Mouse (Mus musculus): ENCODE measurements around the gene Dnajc16. TPM values are rescaled to one million over a fixed set of nuclear protein-coding genes. Genes with fewer than 3 reads are reported as not detected.

Gene Dnajc16
- total and polyA plus RNA-seq, 3 experiments = 3.2 to 6.8 TPM; not detected in 1

DNA sequence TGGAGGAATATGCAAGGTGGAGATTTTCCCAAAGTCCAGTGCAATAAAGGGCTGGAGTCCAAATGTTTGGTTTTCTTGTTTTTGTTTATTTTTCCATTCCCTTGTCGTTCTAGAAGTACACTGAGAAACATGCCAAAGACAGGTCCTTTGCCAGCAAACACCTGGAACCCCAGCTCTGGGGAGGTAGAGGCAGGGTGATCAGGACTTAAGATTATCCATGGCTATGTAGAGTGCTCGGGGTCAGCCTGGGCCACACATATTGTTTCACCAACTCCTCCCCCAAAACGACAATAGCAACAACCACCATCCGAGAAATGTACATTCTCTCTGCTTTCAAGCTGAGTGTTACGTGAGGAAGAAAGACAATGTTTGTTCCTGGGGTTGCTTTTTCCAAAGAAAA is 35.3 kb upstream of the Dnajc16 start, which contains the start of gene Cela2a:
Gene Cela2a (minus strand): TSS at position 101 of the 400 bp plus-strand sequence.
- Histone ChIP-seq H3K27ac (ENCODE audit: control insufficient read depth, low read depth, low read length) (no peak within 1 kb of the TSS), H3K36me3 (ENCODE audit: control insufficient read depth in 1 of 2, insufficient read depth in 2 of 2, low read length in 2 of 2) (no peaks in the 10 kb centered on the region), H3K4me3 (ENCODE audit: control insufficient read depth in 1 of 2, insufficient read depth in 1 of 2, low read depth in 2 of 2, low read length in 2 of 2) (no peak within 1 kb of the TSS), H3K9me3 (replicated peaks; ENCODE audit: insufficient read depth, low read length) (no peaks in the 10 kb centered on the region), H3K79me2 (ENCODE audit: control insufficient read depth, insufficient read depth, low read length, poor library complexity) (no peaks in the 10 kb centered on the region), H3K9ac (ENCODE audit: control insufficient read depth, low read depth, low read length, poor library complexity, severe bottlenecking) (no peak within 1 kb of the TSS), H3K4me1 (ENCODE audit: control insufficient read depth in 1 of 2, insufficient read depth in 2 of 2, low read length in 2 of 2) (no peaks in the 10 kb centered on the region), H3K27me3 (ENCODE audit: control insufficient read depth in 1 of 2, insufficient read depth in 2 of 2, low read length in 2 of 2) (no peaks in the 10 kb centered on the region)
- DNase-seq (ENCODE audit: low read depth, low spot score) = no peak
- TF ChIP-seq SMC3 (IDR thresholded peaks at IDR 0.05; ENCODE audit: low read depth, low read length) (no peak), MAZ (IDR thresholded peaks at IDR 0.05; ENCODE audit: low read depth, low read length) (no peak), ZNF384 (IDR thresholded peaks at IDR 0.05; ENCODE audit: low read depth, low read length) (no peak), GATA1 (IDR thresholded peaks at IDR 0.05; ENCODE audit: low read depth, low read length) (no peak), EP300 (IDR thresholded peaks at IDR 0.05; ENCODE audit: low read depth in 1 of 2, low read length in 2 of 2) (no peak)

DNA sequence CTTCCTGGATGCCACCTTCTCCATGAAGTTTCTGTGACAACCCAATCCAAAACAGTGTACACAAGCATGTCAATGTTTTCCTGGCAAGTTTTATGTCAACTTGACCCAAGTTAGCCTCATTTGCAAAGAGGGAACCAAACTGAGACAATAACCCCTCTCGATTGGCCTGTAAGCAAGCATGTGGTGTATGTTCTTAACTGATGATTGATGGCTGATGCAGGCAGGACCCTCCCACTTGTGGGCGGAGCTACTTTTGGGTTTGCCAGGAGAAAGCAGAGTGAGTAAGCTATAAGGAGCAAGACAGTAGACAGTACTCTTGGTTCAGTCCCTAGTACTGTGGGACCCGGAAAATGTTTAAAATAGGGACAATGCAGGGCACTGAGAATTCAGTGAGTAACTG is 32.2 kb upstream of the Dnajc16 start:
- Histone ChIP-seq H3K79me2 (ENCODE audit: control insufficient read depth, insufficient read depth, low read length, poor library complexity) (no peaks in the 10 kb centered on the region), H3K4me3 (ENCODE audit: control insufficient read depth in 1 of 2, insufficient read depth in 1 of 2, low read depth in 2 of 2, low read length in 2 of 2) (no peak overlapping the region), H3K27me3 (ENCODE audit: control insufficient read depth in 1 of 2, insufficient read depth in 2 of 2, low read length in 2 of 2) (no peaks in the 10 kb centered on the region), H3K36me3 (ENCODE audit: control insufficient read depth in 1 of 2, insufficient read depth in 2 of 2, low read length in 2 of 2) (no peaks in the 10 kb centered on the region), H3K4me1 (ENCODE audit: control insufficient read depth in 1 of 2, insufficient read depth in 2 of 2, low read length in 2 of 2) (no peaks in the 10 kb centered on the region), H3K27ac (ENCODE audit: control insufficient read depth, low read depth, low read length) (no peak overlapping the region), H3K9ac (ENCODE audit: control insufficient read depth, low read depth, low read length, poor library complexity, severe bottlenecking) (no peak overlapping the region), H3K9me3 (replicated peaks; ENCODE audit: insufficient read depth, low read length) (no peaks in the 10 kb centered on the region)
- DNase-seq (ENCODE audit: low read depth, low spot score) = peak; percentile 33
- TF ChIP-seq BHLHE40 (IDR thresholded peaks at IDR 0.05; ENCODE audit: borderline replicate concordance, low read depth, low read length) (no peak), ZNF384 (IDR thresholded peaks at IDR 0.05; ENCODE audit: low read depth, low read length) (no peak), SIN3A (IDR thresholded peaks at IDR 0.05; ENCODE audit: low read length) (no peak), USF2 (IDR thresholded peaks at IDR 0.05; ENCODE audit: borderline replicate concordance in 1 of 2, insufficient read depth in 1 of 2, low read depth in 1 of 2, low read length in 2 of 2) (no peak), MEF2A (IDR thresholded peaks at IDR 0.05; ENCODE audit: extremely low read depth, insufficient replicate concordance, low read depth, low read length, poor library complexity, severe bottlenecking) (no peak), ELF1 (IDR thresholded peaks at IDR 0.05; ENCODE audit: low read depth, low read length) (no peak), RCOR1 (IDR thresholded peaks at IDR 0.05; ENCODE audit: low read depth, low read length) (no peak), TCF12 (IDR thresholded peaks at IDR 0.05; ENCODE audit: low read depth, low read length) (no peak), CHD1 (IDR thresholded peaks at IDR 0.05; ENCODE audit: low read depth, low read length) (no peak), HCFC1 (IDR thresholded peaks at IDR 0.05; ENCODE audit: low read depth, low read length) (no peak), KAT2A (conservative IDR thresholded peaks at IDR 0.05; ENCODE audit: low read depth, low read length) (no peak), MXI1 (IDR thresholded peaks at IDR 0.05; ENCODE audit: low read depth, low read length) (no peak)

Measured in MEL (cell line).